Mouse (Mus musculus) midbrain, embryonic 16.5 days (tissue): ENCODE data around the gene Rapgef3. TPM values are rescaled to one million over a fixed set of nuclear protein-coding genes. Genes with fewer than 3 reads are reported as not detected.
A peak's percentile ranks its signal among the peaks of the same experiment; 100 is the strongest.

Experiments used
- ATAC-seq: fragments of 200-750 bp; cut with Nextera tagmentation; 2 replicates; pipeline ENCODE4 v1.8.0; 2017; ENCODE audit warnings: moderate TSS enrichment
- H3K27ac ChIP-seq: fragments of 300-500 bp; sonication (generic); 2 replicates; pipeline ENCODE4 v1.5.1; 2014; ENCODE audit warnings: mild to moderate bottlenecking, low read length, mixed read lengths
- H3K27me3 ChIP-seq: fragments of 300-500 bp; sonication (generic); 2 replicates; pipeline ENCODE4 v1.6.1; 2014; ENCODE audit warnings: low read depth, low read length, mixed read lengths; ENCODE audit not compliant: control insufficient read depth, insufficient read depth
- H3K36me3 ChIP-seq: fragments of 300-500 bp; sonication (generic); 2 replicates; pipeline ENCODE4 v1.6.1; 2014; ENCODE audit warnings: mild to moderate bottlenecking, low read length, moderate library complexity, mixed read lengths; ENCODE audit not compliant: control insufficient read depth, insufficient read depth
- H3K4me1 ChIP-seq: fragments of 300-500 bp; sonication (generic); 2 replicates; pipeline ENCODE4 v1.6.1; 2014; ENCODE audit warnings: mild to moderate bottlenecking, low read length, mixed read lengths; ENCODE audit not compliant: control insufficient read depth, insufficient read depth
- H3K4me2 ChIP-seq: fragments of 300-500 bp; sonication (generic); 2 replicates; pipeline ENCODE4 v1.6.1; 2014; ENCODE audit warnings: mild to moderate bottlenecking, low read length, mixed read lengths
- H3K4me3 ChIP-seq: fragments of 300-500 bp; sonication (generic); 2 replicates; pipeline ENCODE4 v1.5.1; 2014; ENCODE audit warnings: low read depth, mild to moderate bottlenecking, low read length, moderate library complexity, mixed read lengths
- H3K9ac ChIP-seq: fragments of 300-500 bp; sonication (generic); 2 replicates; pipeline ENCODE4 v1.6.1; 2014; ENCODE audit warnings: low read depth, low read length, mixed read lengths
- H3K9me3 ChIP-seq: fragments of 300-500 bp; sonication (generic); replicated peaks from 2 replicates; pipeline ENCODE4 v1.6.1; 2014; ENCODE audit warnings: mild to moderate bottlenecking, low read length, mixed read lengths; ENCODE audit not compliant: control insufficient read depth, poor library complexity, severe bottlenecking
- WGBS: fragments of 180-500 bp; shearing (Covaris S2); extraction: QIAGEN DNeasy Blood & Tissue Kit; methylation state at CpG from one replicate; pipeline ENCODE4 v1.1.7; 2014; 5-methylcytosine and 5-hydroxymethylcytosine counted together
- polyA plus RNA-seq: library from polyadenylated mRNA; unstranded; fragments of >200 nt; fragmentation: Nextera tagmentation; extraction: Ambion mirVana; gene quantifications from 2 replicates; pipeline ENCODE4 v1.2.1, GENCODE M21; 2015

Gene Rapgef3
- polyA plus RNA-seq, 1 experiment from 2014 or later: 21.3 TPM

DNA sequence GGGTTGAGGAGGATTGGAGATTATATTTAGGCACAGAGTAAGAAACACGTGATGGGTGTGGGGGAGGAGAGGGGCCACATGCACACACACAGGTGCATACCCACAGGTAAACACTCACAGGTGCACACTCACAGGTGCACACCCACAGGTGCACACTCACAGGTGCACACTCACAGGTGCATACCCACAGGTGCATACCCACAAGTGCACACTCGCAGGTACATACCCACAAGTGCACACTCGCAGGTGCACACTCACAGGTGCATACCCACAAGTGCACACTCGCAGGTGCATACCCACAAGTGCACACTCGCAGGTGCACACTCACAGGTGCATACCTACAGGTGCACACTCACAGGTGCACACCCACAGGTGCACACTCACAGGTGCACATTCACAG is 42.6 kb upstream of the Rapgef3 start:
- no peak for ATAC-seq
- H3K27ac ChIP-seq: no peak overlapping the region
- H3K4me3 ChIP-seq: no peak overlapping the region
- WGBS: 92% methylated on average over 5 of the region's 5 CpGs
- no peak overlapping the region for H3K9ac ChIP-seq
- H3K4me2 ChIP-seq: no peak overlapping the region
- H3K36me3 ChIP-seq: peaks cover 17% of the 10 kb centered on the region
- H3K9me3 ChIP-seq: no peaks in the 10 kb centered on the region
- H3K4me1 ChIP-seq: peaks cover 14% of the 10 kb centered on the region
- H3K27me3 ChIP-seq: no peaks in the 10 kb centered on the region

DNA sequence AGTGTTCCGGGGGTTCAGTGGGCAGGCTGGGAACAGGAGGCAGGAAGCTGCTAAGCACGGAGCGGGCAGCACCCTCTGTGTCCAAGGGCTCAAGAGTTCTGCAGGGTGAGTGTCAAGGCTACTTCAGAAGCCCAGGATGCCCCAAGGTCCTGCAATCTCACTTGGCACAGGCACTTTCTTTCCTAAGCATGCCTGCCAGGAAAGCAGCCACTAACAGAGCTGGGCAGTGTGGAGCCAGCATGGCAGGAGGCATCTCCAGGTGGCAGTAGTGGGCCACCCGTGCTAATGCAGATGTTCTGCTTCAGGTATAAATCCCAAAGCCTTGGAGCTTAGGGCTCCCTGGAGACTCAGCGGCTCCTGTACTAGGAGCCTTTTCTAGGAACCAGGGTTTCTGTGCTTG is 42.2 kb upstream of the Rapgef3 start:
- Histone ChIP-seq H3K4me1 (peaks cover 14% of the 10 kb centered on the region), H3K27ac (no peak overlapping the region), H3K27me3 (no peaks in the 10 kb centered on the region), H3K36me3 (peaks cover 17% of the 10 kb centered on the region), H3K4me3 (no peak overlapping the region), H3K9me3 (no peaks in the 10 kb centered on the region), H3K4me2 (no peak overlapping the region), H3K9ac (no peak overlapping the region)
- 86% methylated on average over 5 of the region's 5 CpGs for WGBS
- ATAC-seq: no peak

DNA sequence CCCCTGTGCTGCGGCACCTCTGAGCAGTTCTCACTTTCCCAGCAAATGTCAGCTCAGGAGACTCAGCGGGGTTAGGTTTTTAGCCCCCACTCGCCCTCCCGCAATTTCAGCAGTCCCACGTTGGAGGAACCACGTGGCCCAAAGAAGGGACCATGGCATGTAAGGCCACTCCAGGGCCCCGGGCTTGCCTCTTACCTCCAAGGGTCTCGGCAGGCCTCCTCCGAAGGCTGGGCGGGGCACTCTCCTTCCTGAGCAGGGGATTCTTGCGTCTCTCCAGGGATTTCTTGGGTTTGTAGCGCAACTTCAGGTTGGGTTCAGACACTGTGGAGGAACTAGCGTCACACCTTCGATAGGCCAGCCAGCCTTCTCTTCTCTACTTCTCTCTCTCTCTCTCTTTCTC is 41.4 kb upstream of the Rapgef3 start:
- Histone ChIP-seq H3K9ac (no peak overlapping the region), H3K27me3 (no peaks in the 10 kb centered on the region), H3K4me3 (no peak overlapping the region), H3K4me1 (peaks cover 14% of the 10 kb centered on the region), H3K36me3 (peaks cover 17% of the 10 kb centered on the region), H3K4me2 (no peak overlapping the region), H3K9me3 (no peaks in the 10 kb centered on the region), H3K27ac (no peak overlapping the region)
- 91% methylated on average over 14 of the region's 14 CpGs for WGBS
- ATAC-seq: no peak

DNA sequence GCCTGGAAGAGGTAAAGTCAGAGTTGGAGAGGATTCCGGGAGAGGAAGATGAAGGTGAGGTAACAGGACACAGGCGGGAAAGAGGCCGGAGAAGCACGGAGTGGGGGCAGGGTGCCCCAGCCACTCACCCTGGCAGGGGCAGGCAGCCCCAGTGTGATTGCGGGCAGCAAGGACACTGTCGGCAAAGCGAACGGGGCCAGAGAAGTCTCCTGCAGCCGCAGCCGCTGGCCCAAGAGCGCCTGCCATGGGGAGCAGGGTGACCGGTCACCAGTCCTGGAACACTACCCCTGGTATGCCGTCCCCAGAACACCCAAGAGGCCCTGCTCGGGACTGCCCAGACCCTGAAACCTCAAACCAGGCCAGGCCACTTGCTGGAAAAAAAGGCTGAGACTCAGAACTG is 40.8 kb upstream of the Rapgef3 start:
- Histone ChIP-seq H3K27me3 (no peaks in the 10 kb centered on the region), H3K9ac (no peak overlapping the region), H3K4me1 (peaks cover 8% of the 10 kb centered on the region), H3K4me3 (no peak overlapping the region), H3K36me3 (peaks cover 17% of the 10 kb centered on the region), H3K9me3 (no peaks in the 10 kb centered on the region), H3K4me2 (no peak overlapping the region), H3K27ac (no peak overlapping the region)
- 87% methylated on average over 14 of the region's 14 CpGs for WGBS
- ATAC-seq: no peak

DNA sequence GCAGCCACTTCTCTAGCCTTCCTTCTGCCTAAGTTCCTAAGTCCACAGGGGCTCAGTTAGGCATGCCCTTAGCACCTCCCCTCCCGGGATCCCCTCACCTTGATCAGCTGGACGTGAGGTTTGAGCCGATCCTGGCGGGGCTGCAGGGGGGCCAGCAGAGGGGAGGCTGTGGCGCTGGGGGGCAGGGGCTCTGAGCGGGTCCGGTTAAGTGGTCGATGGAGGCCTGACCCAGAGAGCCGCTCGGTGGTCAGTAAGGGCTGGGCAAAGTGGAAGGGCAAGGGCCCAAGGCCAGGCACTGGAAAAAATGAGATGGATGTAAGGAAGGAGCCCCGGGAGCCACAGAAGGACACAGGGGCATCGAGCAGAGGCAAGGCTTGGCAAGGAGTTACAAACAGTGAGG is 40.1 kb upstream of the Rapgef3 start:
- Histone ChIP-seq H3K4me1 (peaks cover 5% of the 10 kb centered on the region; the same call in 1 of the 2 replicates), H3K36me3 (peaks cover 17% of the 10 kb centered on the region), H3K4me3 (no peak overlapping the region), H3K9me3 (no peaks in the 10 kb centered on the region), H3K9ac (no peak overlapping the region), H3K27ac (no peak overlapping the region), H3K27me3 (no peaks in the 10 kb centered on the region), H3K4me2 (no peak overlapping the region)
- 82% methylated on average over 12 of the region's 12 CpGs for WGBS
- no peak for ATAC-seq

DNA sequence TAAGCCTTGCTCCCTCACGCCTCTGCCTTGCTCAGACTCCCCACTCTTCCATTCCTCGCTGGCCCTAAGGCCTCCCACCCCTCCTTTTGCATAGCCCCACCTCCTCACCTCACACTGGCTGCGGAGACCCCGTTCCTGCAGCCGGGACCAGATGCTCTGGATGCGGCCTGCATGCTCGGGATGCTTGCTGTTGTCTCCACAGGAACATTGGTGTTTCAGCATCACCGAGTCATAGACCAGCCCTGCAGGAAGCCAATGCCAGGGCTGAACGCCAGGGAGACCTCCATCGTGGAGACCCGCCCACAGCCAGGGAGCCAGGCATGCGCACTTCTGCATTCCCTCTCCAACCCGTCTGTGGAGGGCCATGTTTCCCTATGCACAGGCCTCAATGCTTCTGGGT is 34.8 kb upstream of the Rapgef3 start:
- peak overlapping the region; percentile 76 for H3K27ac ChIP-seq
- peak overlapping the region; percentile 43 for H3K4me2 ChIP-seq
- H3K9me3 ChIP-seq: no peaks in the 10 kb centered on the region
- H3K27me3 ChIP-seq: no peaks in the 10 kb centered on the region
- peaks cover 13% of the 10 kb centered on the region; the same call in 1 of the 2 replicates for H3K36me3 ChIP-seq
- peak; percentile 61 for ATAC-seq
- peak overlapping the region; percentile 28 for H3K4me3 ChIP-seq
- peak overlapping the region; percentile 61; the same call in 1 of the 2 replicates for H3K9ac ChIP-seq
- 14% methylated on average over 13 of the region's 13 CpGs for WGBS
- peaks cover 21% of the 10 kb centered on the region for H3K4me1 ChIP-seq

DNA sequence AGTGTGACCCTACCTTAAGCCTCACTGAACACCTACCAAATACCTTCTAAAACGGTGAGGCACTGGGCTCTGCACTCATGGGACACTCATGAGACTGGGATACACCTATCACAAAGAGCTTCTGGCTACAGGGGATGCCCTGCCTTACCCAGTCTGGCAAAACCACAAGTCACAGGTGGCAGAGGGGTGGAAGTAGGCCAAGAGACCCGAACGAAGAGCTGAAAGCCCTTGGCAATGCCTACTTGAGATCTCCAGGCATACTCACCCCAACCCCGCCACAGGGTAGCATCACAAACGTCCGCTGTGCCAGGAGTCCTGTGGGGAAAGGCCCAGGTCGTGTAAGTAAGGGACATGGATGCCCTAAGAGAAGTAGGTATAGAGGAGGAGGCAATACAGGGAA is 34.0 kb upstream of the Rapgef3 start:
- H3K4me3 ChIP-seq: no peak overlapping the region; the same call in 1 of the 2 replicates
- 80% methylated on average over 7 of the region's 7 CpGs for WGBS
- H3K36me3 ChIP-seq: peaks cover 8% of the 10 kb centered on the region; the same call in 1 of the 2 replicates
- peak overlapping the region; percentile 43 for H3K4me2 ChIP-seq
- H3K27me3 ChIP-seq: no peaks in the 10 kb centered on the region
- H3K27ac ChIP-seq: no peak overlapping the region
- H3K9ac ChIP-seq: no peak overlapping the region
- H3K9me3 ChIP-seq: no peaks in the 10 kb centered on the region
- H3K4me1 ChIP-seq: peaks cover 23% of the 10 kb centered on the region
- ATAC-seq: no peak

DNA sequence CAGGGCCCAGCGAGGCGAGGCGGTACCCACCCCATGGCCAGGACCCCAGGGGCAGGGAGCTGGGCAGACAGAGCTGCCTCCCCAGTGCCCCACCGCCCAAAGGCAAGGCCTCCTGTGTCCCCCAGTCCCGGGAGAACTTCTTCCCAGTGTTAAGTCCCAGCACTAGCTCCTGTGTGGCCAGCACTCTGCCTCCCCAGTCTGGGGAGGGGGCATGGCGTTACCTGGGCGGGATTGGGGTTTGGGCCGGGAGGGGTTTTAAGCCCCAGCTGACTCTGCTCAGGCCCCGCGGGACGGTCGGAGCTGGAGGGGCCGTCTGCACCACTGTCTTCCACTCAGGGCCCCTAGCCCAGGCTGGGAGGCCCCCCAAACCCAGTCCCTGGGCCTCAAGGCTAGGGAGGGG is 33.1 kb upstream of the Rapgef3 start:
- H3K36me3 ChIP-seq: peaks cover 14% of the 10 kb centered on the region
- no peaks in the 10 kb centered on the region for H3K9me3 ChIP-seq
- H3K4me1 ChIP-seq: peaks cover 23% of the 10 kb centered on the region
- no peak overlapping the region for H3K4me2 ChIP-seq
- no peaks in the 10 kb centered on the region for H3K27me3 ChIP-seq
- no peak overlapping the region for H3K9ac ChIP-seq
- WGBS: 84% methylated on average over 13 of the region's 13 CpGs
- H3K4me3 ChIP-seq: no peak overlapping the region
- no peak overlapping the region for H3K27ac ChIP-seq
- ATAC-seq: no peak

DNA sequence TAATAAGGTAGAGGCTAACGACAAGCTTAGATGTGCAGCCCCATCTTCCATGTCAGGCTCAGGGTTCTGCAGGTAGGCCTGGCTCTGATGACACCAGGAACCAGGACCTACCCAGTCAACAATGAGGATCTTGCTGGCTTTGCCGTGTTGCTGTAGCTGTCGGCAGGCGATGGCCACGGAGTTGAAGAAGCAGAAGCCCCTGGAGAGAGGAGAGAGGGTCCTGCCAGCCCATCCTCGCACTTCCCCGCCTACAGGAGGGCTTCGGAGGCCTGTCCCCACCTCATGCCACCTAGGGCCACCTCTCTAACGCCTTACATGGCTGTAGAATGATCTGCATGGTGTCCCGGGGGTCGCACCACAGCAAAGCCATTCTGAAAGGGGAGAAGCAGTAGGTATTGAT is 31.7 kb upstream of the Rapgef3 start:
- 58% methylated on average over 11 of the region's 11 CpGs for WGBS
- Histone ChIP-seq H3K4me2 (no peak overlapping the region), H3K9me3 (no peaks in the 10 kb centered on the region), H3K36me3 (peaks cover 24% of the 10 kb centered on the region), H3K4me1 (peaks cover 23% of the 10 kb centered on the region), H3K9ac (no peak overlapping the region), H3K27ac (no peak overlapping the region; the same call in 1 of the 2 replicates), H3K4me3 (no peak overlapping the region), H3K27me3 (no peaks in the 10 kb centered on the region)
- no peak for ATAC-seq
